Mouse (Mus musculus) ovary, postnatal 36 days (tissue): ENCODE measurements around the gene Tas2r139.
"Not testable (repeated sequence)": the region's sequence is repeated elsewhere in the genome, so short reads cannot be mapped to it uniquely, and the experiment has no call there.

Source experiments
- DNase-seq: peaks from one replicate; pipeline ENCODE4 v3.0.0; 2022; ENCODE audit warnings: low spot score, mixed read lengths

Gene Tas2r139

DNA sequence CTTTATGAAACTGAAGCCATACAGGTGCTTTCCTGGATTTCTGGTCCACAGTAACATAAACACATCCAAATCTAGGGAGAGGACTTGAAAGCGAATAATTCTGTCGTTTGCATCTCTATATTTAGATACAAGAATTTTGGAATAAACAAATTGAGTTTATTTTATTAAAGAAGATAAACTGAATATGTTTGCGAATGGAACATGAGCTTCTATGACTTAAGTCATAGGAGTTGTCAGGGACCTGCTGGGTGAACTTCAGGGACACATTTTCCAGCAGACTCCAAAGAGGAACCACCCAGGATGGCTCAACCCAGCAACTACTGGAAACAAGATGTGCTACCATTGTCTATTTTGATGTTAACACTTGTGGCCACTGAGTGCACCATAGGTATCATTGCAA lies at the start of gene Tas2r139:
Gene Tas2r139 (plus strand): TSS at position 301 of the 400 bp plus-strand sequence.
- no peak for DNase-seq

DNA sequence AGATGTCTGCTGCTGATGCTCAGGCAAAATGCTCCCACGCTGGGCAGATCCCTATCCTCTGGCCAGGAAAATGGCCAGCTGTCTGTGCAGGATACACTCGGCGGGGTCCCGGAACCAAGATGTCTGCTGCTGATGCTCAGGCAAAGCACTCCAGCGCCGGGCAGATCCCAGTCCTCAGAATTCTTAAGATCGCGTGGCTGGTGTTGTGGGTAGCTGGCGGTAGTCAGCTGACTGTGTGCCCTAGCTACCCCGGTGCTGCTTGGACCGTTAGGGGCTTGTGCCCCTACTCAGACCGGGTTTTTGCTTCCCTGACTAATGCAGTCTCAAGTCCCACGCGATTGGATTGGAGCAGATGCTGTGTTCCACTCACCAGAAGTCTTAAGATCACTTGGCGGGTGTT lies 10.4 kb downstream of the Tas2r139 start:
- DNase-seq: not testable (repeated sequence)

DNA sequence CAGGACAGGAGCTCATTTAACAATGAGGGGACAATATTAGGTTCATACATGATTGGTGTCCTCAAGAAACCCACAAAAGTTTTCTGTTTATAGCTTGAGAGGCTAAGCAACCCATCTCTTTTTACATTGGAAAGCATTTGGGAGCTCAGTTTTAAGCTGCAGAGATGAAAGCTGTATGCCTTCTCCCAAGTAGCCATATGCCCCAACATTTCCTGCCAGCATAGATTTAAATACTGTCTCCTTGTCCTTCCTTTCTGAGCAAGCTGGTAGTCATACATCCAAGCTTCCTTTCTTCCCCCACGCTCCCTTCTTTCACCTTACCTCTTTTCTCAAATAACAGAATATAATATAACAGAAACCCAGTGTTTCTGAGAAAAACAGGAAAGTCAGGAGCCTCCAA lies 41.7 kb downstream of the Tas2r139 start:
- DNase-seq: no peak

DNA sequence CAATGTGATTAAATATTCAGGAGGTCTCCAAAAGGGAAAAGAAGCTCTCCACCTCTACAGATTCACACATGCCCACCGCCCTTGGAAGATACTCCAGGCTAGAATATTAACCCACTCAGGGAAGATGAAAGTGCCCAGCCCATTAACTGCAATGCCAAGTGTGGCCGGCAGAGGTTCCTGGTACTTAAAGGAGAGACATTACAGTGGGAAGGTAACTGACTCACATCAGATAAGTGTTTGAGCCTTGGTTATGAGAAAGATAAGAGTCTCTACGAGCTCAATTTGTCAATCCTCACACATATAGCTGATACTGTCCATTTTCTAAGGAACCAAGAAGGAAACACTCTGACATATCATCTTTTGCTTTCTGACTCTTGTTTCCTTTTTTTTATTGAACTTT lies 45.5 kb downstream of the Tas2r139 start:
- no peak for DNase-seq
